Mouse (Mus musculus) thymus, adult 2 months (tissue): ENCODE results near the gene Traf3ip2. TPM values are rescaled to one million over a fixed set of nuclear protein-coding genes. Genes with fewer than 3 reads are reported as not detected.

Experiments used
- DNase-seq: peaks from one replicate; pipeline ENCODE4 v3.0.0; 2021
- H3K27ac ChIP-seq: fragments of 200-500 bp; 2 replicates; pipeline ENCODE4 v1.5.1; 2012; ENCODE audit warnings: low read length, control low read depth; ENCODE audit not compliant: control insufficient read depth, insufficient read depth
- H3K27me3 ChIP-seq: fragments of 200-500 bp; 2 replicates; pipeline ENCODE4 v1.6.1; 2012; ENCODE audit warnings: mild to moderate bottlenecking, low read length, moderate library complexity, mixed read lengths; ENCODE audit not compliant: control insufficient read depth, insufficient read depth
- H3K36me3 ChIP-seq: fragments of 200-500 bp; 2 replicates; pipeline ENCODE4 v1.6.1; 2012; ENCODE audit warnings: mild to moderate bottlenecking, low read length, moderate library complexity; ENCODE audit not compliant: control insufficient read depth, insufficient read depth
- H3K4me1 ChIP-seq: fragments of 200-500 bp; replicated peaks from 2 replicates; pipeline ENCODE4 v1.6.1; 2012; ENCODE audit warnings: low read length; ENCODE audit not compliant: control insufficient read depth, insufficient read depth
- H3K4me3 ChIP-seq: fragments of 200-500 bp; 2 replicates; pipeline ENCODE4 v1.5.1; 2012; ENCODE audit warnings: mild to moderate bottlenecking, low read length, control low read depth, moderate library complexity; ENCODE audit not compliant: control insufficient read depth, insufficient read depth
- CTCF ChIP-seq: fragments of 200-500 bp; IDR thresholded peaks from 2 replicates; pipeline ENCODE4 v1.5.1; 2012; ENCODE audit warnings: mild to moderate bottlenecking, control low read depth, low read length, moderate library complexity, borderline replicate concordance; ENCODE audit not compliant: control insufficient read depth, poor library complexity, insufficient read depth; ENCODE audit errors: extremely low read depth
- POLR2A ChIP-seq: fragments of 200-500 bp; IDR thresholded peaks from 2 replicates; pipeline ENCODE4 v1.6.1; 2012; ENCODE audit warnings: mild to moderate bottlenecking, low read length, control low read depth, moderate library complexity; ENCODE audit not compliant: control insufficient read depth, poor library complexity, insufficient read depth; ENCODE audit errors: extremely low read depth
- WGBS: fragments of 180-500 bp; shearing (Covaris S2); methylation state at CpG from one replicate; pipeline ENCODE4 v1.1.7; 2018; 5-methylcytosine and 5-hydroxymethylcytosine counted together
- polyA plus RNA-seq: library from polyadenylated mRNA; depleted of rRNA; stranded (reverse); fragments of >200 nt; gene quantifications from 2 replicates; pipeline ENCODE4 v1.2.3, GENCODE M21; 2012

Traf3ip2 gene
- polyA plus RNA-seq, 1 experiment, result 21.3 TPM

DNA sequence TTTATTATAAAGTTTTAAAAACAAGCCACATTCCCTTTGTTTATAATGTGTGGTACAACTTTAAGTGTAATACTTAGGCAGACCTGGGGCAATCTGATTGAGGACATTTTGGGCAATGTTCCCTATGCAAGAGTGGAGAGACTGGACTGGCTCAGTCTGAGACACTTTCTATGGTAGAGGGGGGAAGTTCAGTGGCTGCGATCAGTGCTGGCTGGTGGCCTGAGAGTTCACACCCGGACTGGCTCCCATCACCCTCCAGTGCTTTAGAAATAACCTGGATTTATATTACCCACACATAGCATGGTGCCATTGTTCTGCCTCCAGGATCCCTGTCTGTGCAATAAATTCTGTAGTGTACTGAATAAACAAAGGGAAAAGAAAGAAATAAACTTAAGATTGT is 603 bp upstream of the Traf3ip2 start:
- Histone ChIP-seq H3K27ac (no peak overlapping the region), H3K36me3 (no peaks in the 10 kb centered on the region), H3K4me3 (no peak overlapping the region), H3K4me1 (peaks cover 13% of the 10 kb centered on the region), H3K27me3 (no peaks in the 10 kb centered on the region)
- no peak for DNase-seq
- WGBS, result 71% methylated on average over 2 of the region's 2 CpGs
- no peak for TF ChIP-seq CTCF
- no peak for TF ChIP-seq POLR2A

DNA sequence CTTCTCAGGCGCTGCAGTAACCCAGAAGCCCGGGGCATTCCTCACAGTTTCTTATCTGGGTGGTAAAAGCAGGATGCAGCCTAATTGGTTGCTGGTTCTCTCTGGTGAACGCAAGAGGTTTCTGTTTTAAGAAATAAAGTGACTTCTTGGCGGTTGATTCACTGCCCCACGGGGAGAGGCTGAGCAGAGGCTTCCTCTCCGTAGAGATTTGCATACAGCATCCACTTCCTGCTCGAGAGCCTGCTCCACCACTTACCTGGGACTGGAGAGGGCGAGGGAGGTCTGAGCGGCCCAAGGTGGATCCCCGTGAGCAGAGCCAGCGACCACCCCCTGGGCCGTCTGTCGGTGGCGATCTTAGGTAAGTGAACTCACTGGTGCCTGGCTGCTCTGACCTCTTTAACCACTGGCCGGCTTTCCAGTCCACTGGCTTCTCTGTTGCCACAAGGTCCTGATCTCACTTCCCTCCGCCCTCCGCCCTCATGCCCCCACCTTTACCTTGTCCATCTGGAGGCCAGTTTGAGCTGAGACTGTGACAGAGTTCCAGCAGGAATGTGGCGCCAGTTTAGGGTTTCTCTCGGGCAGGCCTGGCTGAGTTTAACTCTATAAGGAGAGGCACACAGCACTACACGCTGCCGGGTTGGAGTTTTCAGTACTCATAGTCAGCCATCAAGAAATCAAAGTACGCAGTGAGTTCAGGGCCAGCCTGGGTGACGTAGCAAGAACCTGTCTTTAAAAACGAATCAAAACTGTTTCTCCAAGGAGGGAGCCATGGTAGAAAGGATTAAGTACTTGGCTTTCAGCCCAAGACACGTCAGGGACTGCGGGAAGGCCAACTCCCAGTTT is 476 bp downstream of the Traf3ip2 start:
- TF ChIP-seq CTCF, result no peak
- TF ChIP-seq POLR2A, result peak; percentile 45; the same call in 1 of the 2 replicates
- peak; percentile 60 for DNase-seq
- H3K36me3 ChIP-seq, result no peaks in the 10 kb centered on the region
- H3K4me3 ChIP-seq, result peak overlapping the region; percentile 55
- peaks cover 13% of the 10 kb centered on the region for H3K4me1 ChIP-seq
- no peaks in the 10 kb centered on the region for H3K27me3 ChIP-seq
- 8% methylated on average over 26 of the region's 26 CpGs for WGBS
- peak overlapping the region; percentile 76 for H3K27ac ChIP-seq

DNA sequence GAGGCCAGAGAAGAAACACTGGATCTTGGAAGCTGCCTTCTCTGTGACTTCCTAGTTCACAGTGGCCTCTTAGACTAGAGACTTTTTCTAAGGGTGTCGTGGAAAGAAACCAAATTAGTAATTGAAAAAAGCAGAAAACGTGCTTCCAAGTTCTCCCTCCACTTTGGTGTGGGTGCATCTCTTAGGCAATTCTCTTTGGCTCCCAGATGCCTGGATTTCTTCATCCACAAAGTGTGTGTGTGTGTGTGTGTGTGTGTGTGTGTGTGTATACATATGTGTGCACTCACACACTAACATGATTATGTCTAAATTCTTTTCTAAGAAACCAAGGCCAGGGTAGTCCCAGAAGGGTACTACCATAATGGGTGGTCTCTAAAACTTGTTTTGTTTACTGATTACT is 1.2 kb downstream of the Traf3ip2 start:
- Histone ChIP-seq H3K4me1 (peaks cover 13% of the 10 kb centered on the region), H3K27ac (no peak overlapping the region), H3K27me3 (no peaks in the 10 kb centered on the region), H3K4me3 (no peak overlapping the region), H3K36me3 (no peaks in the 10 kb centered on the region)
- no peak for DNase-seq
- TF ChIP-seq POLR2A, result no peak
- no peak for TF ChIP-seq CTCF
- WGBS, result 20% methylated on average over 2 of the region's 2 CpGs

DNA sequence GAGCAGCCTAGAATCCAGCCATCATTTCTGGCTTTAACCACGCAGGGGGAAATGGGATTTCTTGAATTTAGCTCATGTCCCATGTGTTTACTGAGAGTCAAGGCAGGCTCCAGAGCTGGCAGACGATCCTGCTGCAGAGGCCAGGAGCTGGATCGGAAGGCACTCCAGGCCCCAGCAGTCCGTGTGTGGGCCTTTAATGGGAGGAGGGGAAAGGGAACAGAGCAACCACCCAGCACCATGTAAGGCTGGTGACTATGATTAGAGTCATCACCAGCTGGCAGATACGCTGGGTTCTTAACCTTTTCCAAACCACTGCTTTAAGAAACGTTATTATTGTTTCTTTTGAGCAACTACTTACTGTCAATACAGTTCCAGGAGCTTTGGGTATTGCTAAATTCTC is 1.9 kb downstream of the Traf3ip2 start:
- Histone ChIP-seq H3K36me3 (no peaks in the 10 kb centered on the region), H3K4me3 (no peak overlapping the region), H3K27me3 (no peaks in the 10 kb centered on the region), H3K27ac (no peak overlapping the region), H3K4me1 (peaks cover 13% of the 10 kb centered on the region)
- TF ChIP-seq POLR2A (no peak), CTCF (no peak)
- 47% methylated on average over 6 of the region's 6 CpGs for WGBS
- DNase-seq, result no peak

DNA sequence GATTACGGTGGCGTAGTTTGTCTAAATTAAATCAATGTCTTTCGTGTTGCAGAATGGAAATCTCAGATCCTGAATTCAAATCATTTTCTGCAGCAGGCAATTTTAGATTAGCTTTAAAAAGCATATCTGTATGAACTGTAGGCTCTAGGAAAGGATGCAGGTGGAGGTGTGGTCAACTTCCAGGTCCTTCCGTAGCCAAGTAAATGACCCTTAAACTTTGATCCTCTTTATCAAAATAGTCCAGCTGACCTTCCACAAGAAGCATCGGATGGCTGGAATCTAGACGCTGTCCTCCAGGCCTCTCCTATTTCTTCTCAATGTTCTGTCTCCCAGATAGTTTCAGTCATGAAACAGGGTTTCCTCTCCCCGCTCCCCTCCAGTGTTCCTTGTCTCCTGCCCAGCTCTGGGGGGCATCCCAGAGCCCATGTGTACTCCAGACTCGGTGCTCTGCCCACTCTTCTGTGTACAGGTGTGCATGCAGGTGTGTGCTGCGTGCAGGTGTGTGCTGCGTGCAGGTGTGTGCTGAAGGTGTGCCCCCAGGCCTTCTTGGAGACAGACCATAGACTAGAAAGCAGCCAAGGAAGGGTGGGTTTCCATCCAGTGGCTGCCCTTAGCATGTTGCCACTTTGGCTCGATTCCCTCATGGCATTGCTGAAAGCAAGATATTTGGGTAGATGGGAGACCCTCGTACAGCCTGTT is 2.9 kb downstream of the Traf3ip2 start:
- H3K27ac ChIP-seq, result no peak overlapping the region
- no peak overlapping the region for H3K4me3 ChIP-seq
- H3K36me3 ChIP-seq, result no peaks in the 10 kb centered on the region
- DNase-seq, result no peak
- no peak for TF ChIP-seq CTCF
- no peak for TF ChIP-seq POLR2A
- no peaks in the 10 kb centered on the region for H3K27me3 ChIP-seq
- WGBS, result 94% methylated on average over 12 of the region's 12 CpGs
- H3K4me1 ChIP-seq, result peaks cover 13% of the 10 kb centered on the region

DNA sequence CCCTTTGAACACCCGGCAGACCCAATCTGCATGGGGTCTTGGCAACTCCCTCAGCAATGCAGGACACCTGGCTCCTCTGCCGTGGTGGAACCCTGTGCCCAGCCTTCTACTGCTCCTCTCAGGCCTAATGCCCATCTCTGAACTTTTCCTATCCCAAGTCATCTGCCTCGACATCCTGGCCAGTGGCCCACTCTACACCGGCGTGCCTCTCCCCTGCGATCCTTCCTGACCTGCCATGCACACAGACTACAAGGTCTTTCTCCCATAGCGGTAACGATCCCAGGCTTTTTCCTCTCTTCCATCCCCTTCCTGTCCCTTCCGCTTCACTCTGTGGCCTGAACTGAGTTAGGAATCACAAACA is 3.5 kb downstream of the Traf3ip2 start:
- Histone ChIP-seq H3K4me1 (peaks cover 10% of the 10 kb centered on the region), H3K4me3 (no peak overlapping the region), H3K36me3 (no peaks in the 10 kb centered on the region), H3K27me3 (no peaks in the 10 kb centered on the region), H3K27ac (no peak overlapping the region)
- TF ChIP-seq CTCF (no peak), POLR2A (no peak)
- 95% methylated on average over 9 of the region's 9 CpGs for WGBS
- DNase-seq, result no peak

DNA sequence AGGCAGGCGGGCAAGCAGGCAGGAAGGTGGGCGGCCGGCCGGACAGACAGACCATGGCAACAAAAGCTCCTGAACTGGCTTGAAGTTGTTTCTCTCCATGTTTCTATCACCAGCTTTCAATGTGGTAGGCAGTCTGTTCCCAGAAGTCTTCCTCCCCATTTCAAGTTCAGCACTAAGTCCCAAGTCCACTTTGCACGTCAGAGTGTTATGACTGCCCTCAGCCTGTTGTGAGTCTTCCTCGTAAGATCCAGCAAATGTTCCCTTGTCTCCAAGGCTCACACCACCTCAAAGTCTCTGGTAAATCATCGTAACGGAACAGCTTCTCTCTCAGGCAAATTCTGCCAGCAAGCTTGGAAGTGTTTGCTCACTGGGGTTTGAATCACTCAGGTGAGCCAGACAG is 3.9 kb downstream of the Traf3ip2 start:
- TF ChIP-seq CTCF (no peak), POLR2A (no peak)
- Histone ChIP-seq H3K27me3 (no peaks in the 10 kb centered on the region), H3K36me3 (no peaks in the 10 kb centered on the region; the same call in 1 of the 2 replicates), H3K4me3 (no peak overlapping the region), H3K27ac (no peak overlapping the region), H3K4me1 (peaks cover 10% of the 10 kb centered on the region)
- 94% methylated on average over 8 of the region's 8 CpGs for WGBS
- no peak for DNase-seq
